Mouse (Mus musculus): ENCODE data around the gene 4930415O20Rik.
"Not testable (repeated sequence)": the region's sequence is repeated elsewhere in the genome, so short reads cannot be mapped to it uniquely, and the experiment has no call there.

Gene 4930415O20Rik

DNA sequence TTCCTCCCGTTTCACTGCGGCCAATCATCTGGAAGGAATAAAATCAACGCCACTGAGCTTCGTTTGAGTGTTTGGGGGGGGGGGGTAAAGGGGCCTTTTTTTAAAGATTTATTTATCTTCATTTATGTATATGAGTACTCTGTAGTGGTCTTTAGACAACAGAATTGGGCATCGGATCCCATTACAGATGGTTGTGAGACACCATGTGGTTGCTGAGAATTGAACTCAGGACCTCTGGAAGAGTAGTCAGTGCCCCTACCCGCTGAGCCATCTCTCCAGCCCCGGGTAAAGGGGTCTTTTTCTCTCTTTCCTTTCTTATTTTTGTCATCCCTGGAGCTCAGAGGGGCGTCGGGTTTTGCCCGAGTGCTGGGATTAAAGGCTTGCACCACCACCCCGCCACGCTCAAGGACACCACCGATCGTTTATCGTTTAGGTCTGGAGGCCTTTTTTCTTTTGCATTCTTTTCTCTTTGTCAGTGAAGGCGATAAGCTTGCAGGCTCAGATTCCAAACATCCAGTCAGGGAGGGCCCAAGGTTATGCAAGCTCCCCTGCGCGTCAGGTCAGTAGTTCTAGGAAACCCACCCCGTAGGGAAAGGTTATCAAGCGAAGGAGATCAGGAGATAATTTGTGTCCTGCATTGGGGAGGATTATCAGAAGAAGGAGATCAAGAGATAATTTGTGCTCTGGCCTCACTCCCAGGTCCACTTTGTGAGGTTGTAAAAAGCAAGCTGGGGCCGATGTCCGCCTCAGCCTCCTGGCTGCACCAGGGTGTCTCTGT lies 2.4 kb upstream of the 4930415O20Rik start:
- DNase-seq (ENCODE audit: low spot score), result no peak

GRCm38 (mm10) chr15:98569216-98569615 lies 1.6 kb upstream of the 4930415O20Rik start:
- no peak for DNase-seq (ENCODE audit: low spot score)

GRCm38 (mm10) chr15:98569795-98570365 lies 924 bp upstream of the 4930415O20Rik start:
- DNase-seq (ENCODE audit: low spot score), result no peak

GRCm38 (mm10) chr15:98573293-98573692 lies 2.5 kb downstream of the 4930415O20Rik start:
- DNase-seq (ENCODE audit: low spot score), result no peak

DNA sequence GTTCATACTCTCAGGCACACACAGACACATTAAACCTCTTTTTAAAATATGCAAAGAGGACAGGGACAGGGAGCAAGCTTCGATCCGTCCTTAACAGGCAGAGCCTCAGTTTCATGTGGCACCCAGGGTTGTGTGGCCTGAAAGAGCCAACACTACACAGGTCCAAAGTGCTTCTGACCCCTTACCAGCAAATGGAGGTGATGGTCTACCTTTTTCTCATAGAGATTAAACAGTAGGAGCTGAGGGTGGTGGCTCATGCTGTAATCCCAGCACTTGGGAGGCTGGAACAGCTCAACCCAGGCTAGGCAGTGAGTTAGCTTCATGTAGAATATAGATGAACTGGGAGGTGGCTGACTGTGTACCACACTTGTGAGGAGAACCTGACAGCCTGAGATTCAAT lies 8.5 kb downstream of the 4930415O20Rik start:
- no peak for DNase-seq (ENCODE audit: low spot score)

GRCm38 (mm10) chr15:98579795-98580464 lies 9.1 kb downstream of the 4930415O20Rik start:
- peak; percentile 85 for DNase-seq (ENCODE audit: low spot score)

DNA sequence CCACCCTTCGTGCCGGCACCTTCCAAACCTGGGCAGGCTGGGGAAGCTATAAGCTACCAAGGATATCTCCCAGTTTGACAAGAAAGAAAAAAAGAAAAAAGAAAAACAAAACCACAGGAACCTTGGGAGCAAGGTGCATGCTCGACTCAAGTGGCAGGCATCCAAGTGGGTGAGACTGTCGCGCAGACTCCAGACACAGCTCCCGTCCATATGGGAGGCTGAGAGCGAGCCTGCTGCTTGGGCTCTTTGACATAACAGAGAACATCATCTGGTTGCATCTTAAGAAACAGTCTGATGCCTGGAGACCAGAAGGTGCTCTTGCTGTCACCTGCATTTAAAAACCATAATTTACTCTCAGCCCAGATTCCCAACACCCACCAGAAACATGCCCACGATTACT lies 11.6 kb downstream of the 4930415O20Rik start:
- DNase-seq (ENCODE audit: low spot score), result peak; percentile 42

DNA sequence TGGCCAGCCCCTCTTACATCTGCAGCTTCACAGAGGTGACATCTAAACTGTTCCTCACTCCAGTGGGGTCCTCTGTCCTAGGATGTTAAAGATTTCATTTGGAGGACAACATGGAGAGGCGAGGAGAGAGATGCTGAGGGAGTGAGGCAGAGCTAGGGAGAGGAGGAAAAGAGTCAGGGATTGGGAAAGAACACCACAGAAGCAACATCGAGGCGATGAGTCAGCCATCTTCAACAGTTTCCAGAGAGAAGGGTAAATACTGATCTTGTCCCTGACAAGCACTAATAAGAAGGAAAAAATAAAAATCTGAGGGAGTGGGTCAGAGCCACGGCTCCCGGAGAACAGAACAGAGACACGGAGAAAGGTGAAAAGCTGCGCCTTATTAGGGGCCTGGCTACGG lies 12.2 kb downstream of the 4930415O20Rik start:
- DNase-seq (ENCODE audit: low spot score), result no peak

DNA sequence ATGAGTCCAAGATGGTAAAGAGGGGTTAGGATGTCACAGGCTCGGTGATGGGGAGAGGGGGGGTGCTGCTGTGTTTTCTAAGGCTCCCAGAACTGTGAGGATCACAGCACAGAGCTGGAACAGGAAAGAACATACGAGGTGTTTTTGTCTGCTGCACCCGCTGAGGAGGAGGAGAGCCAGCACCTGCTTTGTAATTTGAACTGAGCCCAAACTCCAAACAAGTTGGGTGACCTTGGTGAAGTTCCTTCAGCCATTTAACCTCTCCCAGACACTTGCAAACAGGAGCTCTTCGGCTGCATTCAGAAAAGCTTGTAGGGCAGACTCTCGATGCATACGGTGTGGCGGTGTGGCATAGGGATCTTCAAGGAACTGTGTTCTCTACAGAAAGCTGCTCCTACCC lies 14.6 kb downstream of the 4930415O20Rik start:
- no peak for DNase-seq (ENCODE audit: low spot score)

DNA sequence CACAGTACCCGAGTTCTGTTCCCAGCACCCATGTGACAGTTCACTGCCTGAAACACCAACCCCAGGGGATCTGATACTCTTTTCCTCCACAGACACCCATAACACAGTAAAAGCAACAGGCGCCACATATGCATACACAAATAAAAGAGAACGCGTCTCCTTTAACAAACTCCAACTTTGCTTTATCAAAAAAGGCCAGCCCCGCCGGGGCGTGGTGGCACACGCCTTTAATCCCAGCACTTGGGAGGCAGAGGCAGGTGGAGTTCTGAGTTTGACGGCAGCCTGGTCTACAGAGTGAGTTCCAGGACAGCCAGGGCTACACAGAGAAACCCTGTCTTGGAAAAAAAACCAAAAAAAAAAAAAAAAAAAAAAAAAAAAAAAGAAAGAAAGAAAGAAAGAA lies 15.3 kb downstream of the 4930415O20Rik start:
- not testable (repeated sequence) for DNase-seq (ENCODE audit: low spot score)

- no peak for DNase-seq (ENCODE audit: low spot score)
Observed at GRCm38 (mm10) chr15:98587751-98588150, 16.9 kb downstream of the 4930415O20Rik start.

DNA sequence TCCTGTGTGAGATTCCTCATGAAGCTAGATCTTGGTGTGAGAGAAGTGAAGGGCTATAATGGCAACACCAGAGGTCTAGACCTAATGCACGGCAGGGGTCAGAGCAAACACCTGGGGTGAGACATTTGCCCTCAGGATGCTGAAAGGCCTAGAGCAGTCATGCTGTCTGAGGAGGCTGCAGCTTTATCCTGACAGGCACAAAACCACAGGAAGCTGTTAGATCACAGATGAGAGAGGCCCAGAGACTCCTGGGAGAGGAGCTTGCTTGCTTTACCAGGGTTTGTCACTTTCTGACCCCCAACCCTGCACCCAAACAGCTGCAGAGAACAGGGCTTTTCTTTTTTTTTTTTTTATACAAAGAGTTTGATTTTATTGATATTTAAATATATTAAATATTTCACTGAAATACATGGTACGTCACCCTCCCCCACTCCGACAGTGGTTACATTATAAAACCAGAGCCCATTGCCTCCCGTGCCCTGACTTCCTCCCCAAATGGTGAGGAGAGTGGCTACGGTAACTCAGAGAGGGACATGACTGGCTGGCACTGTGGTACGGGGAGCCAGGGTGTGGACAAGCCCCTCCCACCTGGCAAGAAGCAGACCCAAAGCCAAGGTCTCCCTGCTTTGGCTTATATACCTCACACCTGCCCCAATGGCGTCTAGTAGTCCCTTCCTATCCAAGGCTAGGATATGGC lies 19.0 kb downstream of the 4930415O20Rik start:
- DNase-seq (ENCODE audit: low spot score), result no peak

GRCm38 (mm10) chr15:98591396-98591795 lies 20.6 kb downstream of the 4930415O20Rik start:
- no peak for DNase-seq (ENCODE audit: low spot score)

GRCm38 (mm10) chr15:98594193-98594592 lies 23.4 kb downstream of the 4930415O20Rik start:
- DNase-seq (ENCODE audit: low spot score), result peak; percentile 35

DNA sequence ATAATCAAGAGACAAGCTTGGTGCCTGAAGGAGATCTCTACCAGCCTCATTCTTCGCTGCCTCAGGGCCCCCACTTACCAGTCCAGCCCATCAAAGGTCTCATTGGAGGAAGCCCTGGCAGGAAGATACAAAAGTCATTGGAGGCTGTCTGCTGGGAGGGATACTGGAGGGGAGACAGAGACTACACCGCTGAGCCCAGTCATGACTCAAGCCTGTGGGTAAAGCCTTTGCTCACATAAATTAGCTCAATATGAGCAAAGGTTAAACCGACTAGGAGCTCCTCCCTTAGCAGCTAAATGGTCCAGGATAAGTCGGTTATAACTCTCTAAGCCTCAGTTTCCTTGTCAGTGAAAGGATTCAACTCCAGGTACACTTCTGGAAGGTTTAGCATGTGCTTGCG lies 24.2 kb downstream of the 4930415O20Rik start:
- DNase-seq (ENCODE audit: low spot score), result no peak

- DNase-seq (ENCODE audit: low spot score), result no peak
Observed at GRCm38 (mm10) chr15:98596609-98597008, 25.8 kb downstream of the 4930415O20Rik start.

DNA sequence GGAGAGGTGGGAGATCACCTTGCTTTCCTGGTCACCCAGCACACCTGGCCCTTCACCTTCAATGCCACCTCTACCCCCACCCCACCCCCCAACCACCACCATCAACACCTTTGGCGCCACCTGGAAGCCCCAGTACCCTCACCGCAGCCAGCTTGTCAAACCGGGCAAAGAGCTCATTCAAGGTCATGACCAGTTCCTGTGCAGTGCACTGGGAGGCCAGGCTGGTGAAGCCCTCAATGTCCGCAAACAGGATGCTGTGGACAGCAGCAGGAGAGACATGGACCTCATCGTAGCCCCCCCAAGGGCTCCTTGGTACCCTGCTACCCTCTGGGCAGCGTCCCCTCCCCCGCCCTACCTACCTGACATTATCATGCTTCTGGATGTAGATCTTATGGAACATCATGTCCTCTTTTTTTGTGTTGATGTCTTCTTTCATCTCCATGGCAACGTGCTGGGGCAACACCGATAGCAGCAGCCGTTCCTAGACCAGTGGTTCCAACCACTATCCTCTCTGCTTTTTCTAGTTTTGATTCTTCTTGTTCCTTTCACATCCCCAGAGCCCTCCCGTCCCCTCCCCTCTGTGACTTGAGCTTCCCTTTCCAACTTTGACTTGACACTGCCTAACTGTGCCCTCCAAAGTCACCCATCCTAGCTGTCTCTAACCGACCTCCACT lies 29.4 kb downstream of the 4930415O20Rik start:
- no peak for DNase-seq (ENCODE audit: low spot score)

GRCm38 (mm10) chr15:98601832-98602190 lies 31.0 kb downstream of the 4930415O20Rik start:
- no peak for DNase-seq (ENCODE audit: low spot score)

DNA sequence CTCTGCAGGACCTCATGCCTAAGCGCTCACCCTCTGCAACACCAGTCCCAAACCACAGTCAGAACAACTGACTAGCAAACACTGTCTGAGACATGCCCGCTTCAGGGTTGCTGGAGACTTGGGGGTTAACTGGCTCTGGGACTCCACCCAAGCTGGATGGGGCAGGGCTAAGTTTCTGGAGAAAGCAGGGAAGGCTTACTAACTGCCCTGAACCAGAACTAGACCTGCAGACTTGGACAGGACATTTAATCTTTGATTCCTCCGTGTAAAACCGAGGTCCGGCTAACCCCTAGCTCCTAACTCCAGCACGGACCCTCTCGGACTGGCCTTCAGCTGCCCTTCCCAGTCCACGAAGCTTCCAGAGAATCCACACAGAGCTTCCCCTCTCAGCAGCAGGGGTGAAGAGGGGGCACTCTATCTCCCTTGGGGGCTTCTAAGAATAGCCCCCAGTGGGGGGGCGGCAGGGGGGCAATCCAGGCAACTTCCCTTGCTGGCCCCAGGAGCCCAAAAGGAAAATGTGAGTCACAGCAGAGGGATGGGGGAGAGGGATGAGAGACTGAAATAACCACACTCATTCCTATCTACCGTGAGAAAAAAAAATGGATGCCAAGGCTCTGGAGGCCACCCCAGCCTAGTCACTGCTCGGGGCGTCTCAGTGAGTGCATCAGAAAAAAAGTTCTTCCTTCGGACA lies 31.5 kb downstream of the 4930415O20Rik start:
- DNase-seq (ENCODE audit: low spot score), result no peak

- no peak for DNase-seq (ENCODE audit: low spot score)
Observed at GRCm38 (mm10) chr15:98602921-98603458, 32.2 kb downstream of the 4930415O20Rik start.

- no peak for DNase-seq (ENCODE audit: low spot score)
Observed at GRCm38 (mm10) chr15:98604041-98604575, 33.3 kb downstream of the 4930415O20Rik start.

Data from layer of hippocampus, adult 11-12 months (tissue).